Mouse (Mus musculus) left cerebral cortex, adult 8-10 months (tissue): Measurements from ENCODE around the gene Map4k3. TPM values are rescaled to one million over a fixed set of nuclear protein-coding genes. Genes with fewer than 3 reads are reported as not detected.
"Not testable (repeated sequence)": the region's sequence is repeated elsewhere in the genome, so short reads cannot be mapped to it uniquely, and the experiment has no call there.

Experiments
- DNase-seq, 2 experiments: peaks; one replicate each; pipeline ENCODE4 v3.0.0; 2022; ENCODE audit warnings: low spot score in 2 of 2
- total RNA-seq, 4 experiments: library from RNA; stranded (reverse); gene quantifications; 2 replicates each; pipeline ENCODE4 v1.2.4; 2022

Gene Map4k3
- total RNA-seq, result 10 to 100 TPM; 55.1 to 66.0 (median 61.1) TPM

DNA sequence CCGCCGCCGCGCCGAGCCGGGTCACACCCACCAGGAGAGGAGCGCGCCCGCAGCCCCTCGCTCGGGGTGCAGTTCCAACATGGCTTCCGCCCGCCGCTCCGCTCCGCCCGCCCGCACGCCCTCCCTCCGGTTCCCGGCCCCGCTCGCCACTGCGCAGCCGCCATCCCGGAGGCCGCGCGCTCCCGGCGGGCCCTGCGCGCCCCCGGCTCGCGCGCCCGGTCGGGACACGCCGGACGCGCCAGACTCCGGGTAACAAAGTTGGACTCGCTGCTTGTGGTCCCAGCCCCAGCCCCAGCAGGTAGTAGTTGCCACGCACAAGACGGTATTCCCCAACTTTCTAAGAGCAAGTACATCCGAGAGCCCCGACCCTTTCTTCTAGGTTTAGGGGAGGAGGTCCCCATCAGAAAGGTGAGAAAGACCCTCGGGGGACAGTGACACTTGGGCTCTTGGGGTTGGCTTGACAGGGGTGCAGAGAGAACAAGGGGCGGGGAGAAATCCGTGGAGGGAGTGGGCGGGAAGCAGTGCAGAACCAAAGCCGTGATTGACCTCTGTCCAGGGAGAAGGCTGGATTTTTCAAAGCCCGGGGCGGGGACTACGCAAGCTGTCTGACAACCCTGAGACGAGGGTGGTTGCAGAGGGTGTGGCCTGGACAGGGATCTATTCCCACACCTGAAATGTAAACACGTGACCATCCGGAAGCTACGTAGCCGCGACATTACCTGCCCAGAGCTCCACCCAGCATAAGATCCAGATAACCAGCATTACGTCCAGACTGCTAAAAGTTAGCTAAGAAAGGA lies at the start of gene Map4k3:
Map4k3 (minus strand) TSS at position 424 of the 797 bp plus-strand sequence.
- DNase-seq, result peak; percentile 54 to 71

- DNase-seq, result no peak
Observed at GRCm38 (mm10) chr17:80777581-80777980, 49.3 kb upstream of the Map4k3 start.

DNA sequence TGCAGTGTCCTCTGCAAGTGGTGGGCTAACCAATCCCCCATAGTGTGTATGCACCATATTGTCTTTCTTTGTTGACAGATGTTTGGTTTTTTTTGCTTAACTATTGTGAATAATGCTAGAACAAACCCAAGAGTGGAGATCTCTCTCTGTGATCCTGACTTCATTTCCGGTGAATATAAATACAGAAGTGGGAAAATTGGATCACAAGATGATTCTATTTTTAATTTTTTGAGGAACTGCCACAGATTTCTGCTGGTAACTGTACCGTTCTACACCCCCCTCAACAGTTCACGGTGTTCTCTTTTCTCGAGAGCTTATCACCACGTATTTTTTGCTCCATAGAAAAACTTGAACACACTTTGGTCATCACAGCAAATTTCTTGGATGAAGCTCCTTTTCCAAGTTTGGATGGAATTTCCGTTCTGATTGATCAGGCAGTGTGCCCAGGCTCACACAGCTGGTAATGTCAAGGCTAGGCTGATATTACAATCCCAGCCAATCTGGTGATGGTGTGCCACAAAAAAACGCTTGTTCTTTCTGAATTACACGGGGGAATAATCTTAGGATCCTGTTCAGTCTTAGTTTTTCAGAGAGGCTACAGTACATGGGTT lies 47.0 kb upstream of the Map4k3 start:
- no peak for DNase-seq

- peak in 1 of 2 experiments; percentile 29 for DNase-seq
Observed at GRCm38 (mm10) chr17:80772545-80773453, 44.5 kb upstream of the Map4k3 start.

DNA sequence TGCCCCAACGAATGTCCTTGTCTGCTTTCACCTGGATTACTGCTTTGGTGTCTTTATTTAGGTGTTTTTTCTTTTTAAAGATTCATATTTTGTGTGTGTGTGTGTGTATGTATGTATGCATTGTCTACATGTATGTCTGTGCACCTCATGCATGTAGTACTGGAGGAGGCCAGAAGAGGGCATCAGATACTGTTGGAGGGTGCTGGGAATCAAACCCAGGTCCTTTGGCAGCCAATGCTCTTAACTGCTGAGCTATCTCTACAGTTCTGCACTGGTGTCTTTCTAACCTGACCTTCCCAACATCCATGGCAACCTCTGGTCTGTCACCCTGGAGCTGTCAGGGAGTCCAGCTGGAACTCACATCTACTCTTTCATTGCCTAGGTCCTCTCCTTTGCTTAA lies 41.8 kb upstream of the Map4k3 start:
- DNase-seq, result no peak

GRCm38 (mm10) chr17:80765204-80765603 lies 36.9 kb upstream of the Map4k3 start:
- no peak for DNase-seq

GRCm38 (mm10) chr17:80763065-80763681 lies 34.9 kb upstream of the Map4k3 start:
- DNase-seq, result no peak

- DNase-seq, result no peak
Observed at GRCm38 (mm10) chr17:80762391-80763040, 34.2 kb upstream of the Map4k3 start.

DNA sequence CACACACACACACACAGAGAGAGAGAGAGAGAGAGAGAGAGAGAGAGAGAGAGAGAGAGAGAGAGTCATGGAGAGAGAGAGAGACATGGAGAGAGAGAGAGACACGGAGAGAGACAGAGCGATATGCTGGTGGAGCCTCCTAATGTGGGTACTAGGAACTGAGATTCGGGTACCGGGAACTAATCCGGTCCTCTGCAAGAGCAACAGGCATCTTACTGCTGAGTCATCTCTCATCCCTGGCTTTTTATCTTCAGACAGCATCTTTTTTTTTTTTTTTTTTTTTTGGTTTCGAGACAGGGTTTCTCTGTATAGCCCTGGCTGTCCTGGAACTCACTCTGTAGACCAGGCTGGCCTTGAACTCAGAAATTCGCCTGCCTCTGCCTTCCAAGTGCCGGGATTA lies 32.9 kb upstream of the Map4k3 start:
- not testable (repeated sequence) for DNase-seq

DNA sequence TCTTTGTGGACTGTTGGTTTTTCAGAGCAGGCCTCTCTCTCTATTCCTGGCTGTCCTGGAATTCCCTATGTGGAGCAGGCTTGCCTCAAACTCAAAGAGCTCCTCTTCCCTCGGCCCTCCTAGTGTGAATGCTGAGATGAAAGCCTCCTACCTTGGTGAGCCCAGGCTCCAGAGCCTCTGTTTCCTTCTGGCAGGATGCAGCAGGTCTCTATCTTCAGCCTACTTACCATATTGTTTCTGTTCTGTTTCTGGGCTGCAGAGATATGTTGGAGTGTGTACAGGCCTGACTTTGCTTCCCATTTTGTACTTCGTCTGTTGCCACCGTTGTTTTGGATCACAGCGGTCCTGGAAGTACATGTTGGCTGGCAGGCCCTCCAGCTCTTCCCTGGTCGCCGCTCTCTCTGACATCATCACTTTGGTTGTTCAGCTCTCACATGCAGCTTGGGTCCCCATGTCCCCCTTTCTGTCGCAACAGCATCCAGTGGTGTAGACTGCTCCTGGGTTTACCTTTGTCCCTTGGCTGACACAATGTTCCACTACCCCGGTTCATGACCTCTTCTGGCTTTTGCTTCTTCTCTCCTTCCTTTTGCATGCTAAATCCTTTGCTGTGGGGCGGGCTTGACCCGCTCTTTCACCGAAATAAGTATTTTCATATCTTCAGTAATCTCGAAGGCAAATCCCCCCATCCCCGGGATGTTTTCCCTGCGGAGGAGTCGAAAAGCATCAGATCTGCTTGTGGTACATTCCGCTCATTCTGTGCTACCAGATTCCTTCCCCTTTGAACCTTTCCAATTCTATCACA lies 32.3 kb upstream of the Map4k3 start:
- peak in 1 of 2 experiments; percentile 59 for DNase-seq

GRCm38 (mm10) chr17:80756043-80756442 lies 27.8 kb upstream of the Map4k3 start:
- no peak for DNase-seq

DNA sequence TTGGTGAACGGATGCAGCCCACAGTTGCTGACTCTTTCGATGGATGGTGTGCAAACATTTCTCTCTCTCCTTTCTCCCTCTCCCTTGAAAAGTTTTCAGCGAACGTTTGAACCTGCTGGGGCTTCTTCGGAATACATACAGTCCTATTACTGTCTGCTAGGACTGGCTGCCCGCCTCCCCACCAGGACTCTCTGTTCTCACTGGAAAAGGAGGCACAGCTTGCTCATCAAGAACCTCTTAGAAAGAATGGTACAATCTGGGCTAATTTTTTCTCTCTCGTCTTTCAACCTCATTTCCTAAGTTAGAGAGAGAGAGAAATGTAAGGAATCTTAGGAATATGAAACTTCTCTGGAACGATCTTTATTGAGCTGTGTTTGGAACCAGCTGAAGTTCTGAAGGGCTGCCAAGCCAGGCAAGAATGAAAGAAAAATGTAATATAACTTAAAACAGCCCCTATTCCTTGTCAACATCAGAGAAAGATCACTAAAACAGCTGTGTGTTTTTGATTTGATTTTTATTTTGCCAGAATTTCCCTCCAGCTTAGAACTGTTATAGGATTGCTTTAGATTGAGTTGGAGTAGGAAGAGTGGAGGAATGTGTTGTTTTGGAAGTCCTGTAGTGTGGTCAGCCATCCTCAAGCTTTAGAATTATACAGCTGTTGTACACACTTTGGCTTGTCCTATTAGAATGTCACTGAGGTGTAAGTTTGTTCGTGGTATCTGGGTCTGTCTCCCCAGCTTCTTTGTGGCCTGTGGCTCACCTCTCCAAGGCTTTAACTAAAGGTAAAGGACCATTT lies 27.0 kb upstream of the Map4k3 start:
- no peak for DNase-seq

- no peak for DNase-seq
Observed at GRCm38 (mm10) chr17:80754589-80754988, 26.3 kb upstream of the Map4k3 start.

GRCm38 (mm10) chr17:80752466-80752865 lies 24.2 kb upstream of the Map4k3 start:
- DNase-seq, result no peak

- DNase-seq, result no peak
Observed at GRCm38 (mm10) chr17:80739421-80739820, 11.1 kb upstream of the Map4k3 start.

DNA sequence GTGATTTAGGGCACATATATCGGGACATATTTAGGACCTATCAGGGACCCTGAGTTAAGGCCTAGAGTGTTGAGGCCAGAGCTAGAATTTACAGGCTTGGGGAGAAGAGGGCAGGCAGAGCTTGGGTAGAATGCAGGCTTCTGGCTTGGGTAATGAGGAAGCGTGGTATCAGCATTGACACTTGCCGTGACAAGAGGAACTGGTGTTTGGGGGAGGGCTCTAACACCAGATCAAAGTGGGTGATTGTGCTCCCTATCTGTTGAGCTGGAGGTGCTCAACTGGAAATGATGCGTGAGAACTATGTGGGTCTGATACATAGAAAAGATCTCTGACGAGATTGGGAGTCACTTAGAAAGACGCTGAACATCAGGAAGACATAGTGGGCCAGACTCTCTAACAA lies 6.4 kb upstream of the Map4k3 start:
- no peak for DNase-seq

DNA sequence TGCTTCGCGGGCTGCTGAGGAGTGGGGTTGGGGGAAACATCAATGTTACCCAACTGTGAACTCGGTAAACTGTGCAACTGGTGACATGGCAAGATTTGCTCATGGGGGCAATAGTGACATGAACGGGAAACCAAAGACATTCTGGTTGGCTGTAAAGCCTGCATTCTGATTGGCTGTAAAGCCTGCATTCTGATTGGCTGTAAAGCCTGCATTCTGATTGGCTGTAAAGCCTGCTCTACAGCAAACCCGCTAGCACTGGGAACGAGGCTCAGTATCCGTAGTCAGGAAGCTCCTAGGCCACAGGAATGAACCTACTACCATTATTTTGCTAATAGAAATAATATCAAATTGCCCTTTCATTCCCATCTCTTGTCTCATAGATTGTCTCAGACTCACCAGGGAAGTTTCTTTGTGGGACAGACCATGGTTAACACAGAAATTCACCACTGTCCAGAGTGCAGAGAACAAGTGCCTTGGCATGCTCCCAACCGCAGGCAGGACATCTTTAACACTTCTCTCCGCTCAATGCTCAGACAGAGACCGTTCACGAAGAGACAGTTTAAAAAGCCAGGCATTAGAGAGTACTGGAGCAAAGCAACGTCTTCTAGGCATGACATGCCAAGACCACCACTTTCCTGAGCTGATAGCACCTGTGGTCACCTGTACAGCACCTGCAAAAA lies 5.0 kb upstream of the Map4k3 start:
- DNase-seq, result no peak

DNA sequence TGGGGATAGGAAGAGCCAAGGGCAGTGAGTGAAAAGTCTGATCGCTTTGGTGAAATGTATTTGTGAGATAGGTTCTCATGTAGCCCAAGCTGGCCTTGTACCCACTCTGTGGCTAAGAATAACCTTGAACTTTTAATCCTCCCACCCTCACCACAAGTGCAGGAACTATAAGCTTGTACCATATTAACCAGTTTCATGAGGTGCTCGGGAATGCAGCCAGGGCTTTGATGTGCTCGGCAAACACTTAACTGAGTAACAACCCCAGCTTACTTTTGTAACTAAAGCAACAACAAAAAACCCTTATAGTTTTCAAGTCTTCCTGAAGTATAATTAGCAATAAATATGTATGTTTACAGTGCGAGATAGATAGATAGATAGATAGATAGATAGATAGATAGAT lies 4.0 kb upstream of the Map4k3 start:
- DNase-seq, result no peak

GRCm38 (mm10) chr17:80730283-80730682 lies 2.0 kb upstream of the Map4k3 start:
- not testable (repeated sequence) for DNase-seq
